Mouse (Mus musculus): Measurements from ENCODE around the gene Lsamp.
"Not testable (repeated sequence)": the region's sequence is repeated elsewhere in the genome, so short reads cannot be mapped to it uniquely, and the experiment has no call there.

The Lsamp gene

GRCm38 (mm10) chr16:41916342-41916741, 1932.2 kb downstream of the Lsamp start:
- in situ Hi-C loops (cut with MboI, MseI) = no loop called here

- in situ Hi-C loops (cut with MboI, MseI) = no loop called here
These were observed 1933.1 kb downstream of the Lsamp start for GRCm38 (mm10) chr16:41917057-41917821.

GRCm38 (mm10) chr16:41929546-41929945, 1945.4 kb downstream of the Lsamp start:
- in situ Hi-C loops (cut with MboI, MseI) = no loop called here

- in situ Hi-C loops (cut with MboI, MseI) = no loop called here
These were observed 1951.5 kb downstream of the Lsamp start for GRCm38 (mm10) chr16:41935701-41936100.

GRCm38 (mm10) chr16:41936908-41937595, 1952.9 kb downstream of the Lsamp start:
- in situ Hi-C loops (cut with MboI, MseI) = no loop called here

GRCm38 (mm10) chr16:41937596-41937990, 1953.4 kb downstream of the Lsamp start:
- in situ Hi-C loops (cut with MboI, MseI) = no loop called here

GRCm38 (mm10) chr16:41938258-41938657, 1954.1 kb downstream of the Lsamp start:
- in situ Hi-C loops (cut with MboI, MseI) = no loop called here

- in situ Hi-C loops (cut with MboI, MseI) = no loop called here
These were observed 1957.6 kb downstream of the Lsamp start for GRCm38 (mm10) chr16:41941591-41942315.

- in situ Hi-C loops (cut with MboI, MseI) = no loop called here
These were observed 1973.7 kb downstream of the Lsamp start for GRCm38 (mm10) chr16:41957811-41958210.

GRCm38 (mm10) chr16:41965636-41966035, 1981.5 kb downstream of the Lsamp start:
- in situ Hi-C loops (cut with MboI, MseI) = no loop called here

- in situ Hi-C loops (cut with MboI, MseI) = no loop called here
These were observed 1985.1 kb downstream of the Lsamp start for GRCm38 (mm10) chr16:41969215-41969614.

GRCm38 (mm10) chr16:41974866-41975719, 1990.9 kb downstream of the Lsamp start:
- in situ Hi-C loops (cut with MboI, MseI) = no loop called here

GRCm38 (mm10) chr16:41976897-41977296, 1992.7 kb downstream of the Lsamp start:
- in situ Hi-C loops (cut with MboI, MseI) = no loop called here

- in situ Hi-C loops (cut with MboI, MseI) = no loop called here
These were observed 2012.8 kb downstream of the Lsamp start for GRCm38 (mm10) chr16:41996956-41997355.

- in situ Hi-C loops (cut with MboI, MseI) = no loop called here
These were observed 2018.8 kb downstream of the Lsamp start for GRCm38 (mm10) chr16:42002925-42003324.

GRCm38 (mm10) chr16:42003506-42003905, 2019.3 kb downstream of the Lsamp start:
- in situ Hi-C loops (cut with MboI, MseI) = not testable (repeated sequence)

- in situ Hi-C loops (cut with MboI, MseI) = no loop called here
These were observed 2020.0 kb downstream of the Lsamp start for GRCm38 (mm10) chr16:42004166-42004565.

GRCm38 (mm10) chr16:42014937-42015336, 2030.8 kb downstream of the Lsamp start:
- in situ Hi-C loops (cut with MboI, MseI) = no loop called here

GRCm38 (mm10) chr16:42015443-42015842, 2031.3 kb downstream of the Lsamp start:
- in situ Hi-C loops (cut with MboI, MseI) = no loop called here

- in situ Hi-C loops (cut with MboI, MseI) = no loop called here
These were observed 2032.9 kb downstream of the Lsamp start for GRCm38 (mm10) chr16:42016791-42017643.
